Mouse (Mus musculus): Measurements from ENCODE around the gene Trappc12.

The Trappc12 gene

DNA sequence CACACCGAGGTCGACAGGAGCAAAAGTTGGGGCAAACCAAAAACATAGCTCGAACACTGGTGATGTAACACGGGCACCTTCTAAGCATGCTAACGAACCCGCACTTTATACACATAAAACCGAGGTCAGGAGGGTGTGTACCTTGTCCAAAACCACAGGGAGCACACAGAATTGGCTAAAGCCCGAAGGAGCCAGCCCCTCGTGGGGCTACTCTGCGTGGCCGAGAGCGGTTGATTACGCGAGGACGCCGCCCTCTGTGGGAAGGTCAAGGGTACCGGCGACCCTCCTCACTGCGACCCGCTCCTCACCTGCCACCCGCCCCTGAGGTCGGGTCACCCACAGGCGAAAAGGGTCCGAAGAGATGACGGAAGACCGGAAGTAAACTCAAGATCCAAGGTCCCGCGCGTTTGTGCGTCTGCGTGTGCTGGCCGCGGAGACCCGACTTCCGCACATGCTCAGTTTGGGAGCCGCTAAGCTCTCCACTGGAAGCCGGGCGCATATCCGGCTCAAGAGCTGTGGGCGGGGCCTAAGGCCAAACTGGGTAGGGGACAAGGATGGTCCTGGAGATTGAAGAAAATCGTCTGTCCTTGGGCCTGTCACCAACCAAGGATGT is at the start of gene Trappc12:
Gene Trappc12, minus strand, starts transcription at position 452 of the 613 bp plus-strand sequence.
- peak; percentile 92 for DNase-seq (ENCODE audit: low read depth)

DNA sequence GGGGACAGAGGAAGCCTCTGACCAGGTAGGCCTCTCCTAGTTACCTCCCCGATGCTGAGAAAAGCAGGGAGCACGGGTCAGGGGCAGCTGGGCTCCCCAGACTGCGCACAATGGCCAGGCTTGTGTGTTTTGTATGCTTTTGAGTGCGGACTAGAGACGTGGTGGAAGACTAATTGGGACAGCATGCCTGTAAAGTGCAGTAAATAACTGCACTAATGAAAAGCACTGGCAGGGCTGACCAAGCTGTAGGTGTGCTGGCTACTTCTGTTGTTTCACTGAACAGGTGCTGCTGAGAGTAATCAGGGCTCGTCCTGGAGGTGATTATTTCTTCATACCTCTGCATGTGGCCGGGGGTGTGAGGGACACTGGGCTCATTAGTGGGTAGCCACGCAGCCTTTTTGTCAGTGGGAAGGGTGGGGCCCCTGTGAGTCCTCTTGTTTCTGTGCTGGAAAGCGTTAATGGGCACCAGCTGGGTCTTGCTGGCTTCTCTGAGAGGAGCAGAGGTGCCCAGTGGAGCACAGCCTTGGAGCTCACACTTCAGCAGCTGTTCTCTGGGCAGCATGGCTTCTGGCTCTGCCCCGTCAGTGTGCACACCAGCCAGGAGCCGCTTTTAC is 49.6 kb upstream of the Trappc12 start:
- DNase-seq (ENCODE audit: low read depth) = no peak

DNA sequence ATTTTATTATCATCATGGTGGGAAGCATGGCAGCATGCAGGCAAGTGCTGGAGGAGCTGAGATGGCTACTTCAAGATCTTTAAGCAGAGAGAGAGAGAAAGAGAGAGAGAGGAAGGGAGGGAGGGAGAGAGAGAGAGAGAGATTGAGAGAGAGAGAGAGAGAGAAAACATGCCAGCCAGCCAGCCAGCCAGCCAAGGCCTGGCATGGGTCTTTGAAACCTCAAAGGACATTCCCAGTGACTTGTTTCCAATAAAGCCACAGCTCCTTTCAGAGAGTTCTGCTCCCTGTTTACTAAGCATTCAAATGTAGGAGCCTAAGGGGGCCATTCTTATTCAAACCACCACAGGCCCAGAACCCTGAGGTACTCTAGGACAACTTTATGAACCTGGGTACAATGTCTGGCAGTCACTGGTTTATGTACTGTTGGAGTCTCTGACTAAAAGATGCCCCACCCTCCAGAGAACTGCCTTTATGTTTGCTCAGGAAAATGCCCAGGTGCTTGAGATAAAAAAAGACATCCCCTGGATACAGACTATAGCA is 46.7 kb upstream of the Trappc12 start:
- DNase-seq (ENCODE audit: low read depth) = no peak

DNA sequence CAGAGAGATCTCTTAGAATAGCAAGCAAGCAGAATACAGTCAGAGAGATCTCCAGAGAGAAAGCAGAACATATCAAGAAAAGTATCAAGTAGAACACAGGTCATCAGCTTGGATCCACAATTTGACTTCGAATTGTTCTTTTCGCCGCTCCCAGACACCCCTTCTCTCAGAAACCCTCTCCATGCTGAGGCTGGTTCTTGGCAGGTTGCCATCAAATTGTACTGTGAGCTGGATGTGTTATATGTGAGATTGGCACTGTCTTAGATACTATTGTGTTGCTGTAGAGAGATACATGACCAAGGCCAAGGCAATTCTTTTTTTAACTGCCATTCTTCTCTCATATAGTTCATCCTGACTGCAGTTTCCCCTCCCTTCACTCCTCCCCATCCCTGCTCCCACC is 44.8 kb upstream of the Trappc12 start:
- DNase-seq (ENCODE audit: low read depth) = no peak

DNA sequence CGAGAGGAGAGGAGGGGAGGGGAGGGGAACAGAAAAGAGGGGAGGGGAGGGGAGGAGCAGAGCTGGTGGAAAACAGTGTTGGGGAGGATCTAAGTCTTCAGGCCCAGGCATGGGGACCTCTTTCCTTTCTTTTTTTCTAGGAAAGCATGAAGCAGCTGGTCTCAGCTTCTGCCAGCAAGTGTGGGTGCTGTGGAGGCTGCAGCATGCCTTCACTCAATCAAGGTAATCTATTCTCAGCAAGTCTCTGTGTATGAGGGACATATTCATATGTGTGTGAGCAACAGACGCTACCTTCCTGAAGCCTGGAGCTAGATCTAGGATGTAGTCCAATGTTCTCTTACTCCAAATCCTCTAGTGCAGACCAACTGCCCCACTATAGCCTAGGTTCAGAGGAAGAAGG is 43.4 kb upstream of the Trappc12 start:
- DNase-seq (ENCODE audit: low read depth) = no peak

DNA sequence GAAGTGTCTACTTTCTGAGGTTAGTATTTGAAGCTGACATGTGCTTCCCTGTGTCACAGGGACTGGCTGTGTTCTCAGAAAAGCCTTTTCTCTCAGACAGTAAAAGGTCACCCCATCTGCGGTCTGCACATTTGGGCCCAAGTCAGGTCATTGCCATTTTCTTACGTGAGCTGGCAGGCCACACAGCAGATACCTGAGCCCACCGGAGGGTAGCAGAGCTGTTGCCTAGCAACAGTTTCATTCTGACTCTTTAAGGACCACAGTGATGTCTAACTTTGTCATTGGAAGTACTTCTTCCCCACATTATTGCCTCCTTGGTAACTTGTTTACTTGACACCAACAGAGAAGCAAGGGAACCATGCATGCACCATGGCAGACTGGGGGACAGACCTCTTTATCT is 42.3 kb upstream of the Trappc12 start:
- no peak for DNase-seq (ENCODE audit: low read depth)

DNA sequence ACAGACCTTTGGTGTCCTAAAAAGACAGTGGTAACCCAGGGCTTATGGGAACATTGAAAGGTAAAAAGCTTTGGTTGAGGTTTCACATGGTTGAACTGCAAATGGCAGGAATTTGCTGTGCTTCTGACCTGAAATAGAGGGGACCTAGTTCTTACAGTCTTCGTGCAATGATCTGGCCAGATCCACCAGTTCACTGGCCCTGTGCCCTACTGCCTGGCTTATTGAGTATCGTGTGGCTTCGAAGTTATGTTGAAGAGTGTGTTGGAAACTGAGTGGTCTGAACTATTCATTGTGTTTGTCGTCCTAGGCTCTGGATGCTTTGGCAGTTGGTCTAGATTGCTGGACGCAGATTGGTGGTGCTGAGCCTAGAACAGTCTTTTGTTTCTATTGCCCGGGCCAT is 36.0 kb upstream of the Trappc12 start:
- DNase-seq (ENCODE audit: low read depth) = no peak

DNA sequence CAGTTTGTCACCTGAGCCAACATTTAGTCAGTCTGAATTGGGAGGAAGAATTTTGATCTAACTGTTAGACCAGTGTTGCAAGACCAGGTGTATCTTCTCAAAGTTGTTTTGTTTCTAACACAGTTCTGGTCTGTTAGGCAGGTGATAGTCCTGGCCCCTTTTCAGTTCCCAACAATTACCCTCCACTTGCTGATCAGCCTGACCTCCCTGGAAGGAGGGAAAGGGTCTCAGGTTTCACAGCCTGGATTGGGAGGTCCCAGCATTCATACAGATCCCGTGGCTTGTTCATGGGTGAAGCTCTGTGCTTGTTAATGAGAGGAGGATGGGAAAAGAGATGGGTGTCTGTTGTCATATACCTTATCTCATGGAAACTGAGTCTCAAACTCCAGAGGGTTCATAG is 35.0 kb upstream of the Trappc12 start:
- no peak for DNase-seq (ENCODE audit: low read depth)

DNA sequence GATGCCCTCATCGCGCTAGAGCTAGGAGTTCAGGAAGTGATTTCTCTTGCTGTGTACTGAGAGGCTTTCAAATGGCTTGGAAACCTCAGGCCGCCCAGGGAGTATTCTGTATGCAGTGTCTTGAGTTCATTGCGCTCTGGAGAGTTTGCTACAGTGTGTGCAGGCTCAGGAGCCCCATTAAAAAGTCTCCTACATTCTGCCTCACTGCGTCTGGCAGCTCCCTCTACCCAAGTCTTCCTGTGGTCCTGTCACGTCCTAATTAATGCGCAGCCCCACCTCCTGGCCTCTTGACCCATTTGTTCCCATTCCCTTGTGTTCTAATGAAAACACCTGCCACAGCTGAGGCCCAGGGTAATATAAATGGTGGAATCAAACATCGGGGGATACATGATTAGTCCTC is 34.6 kb upstream of the Trappc12 start:
- DNase-seq (ENCODE audit: low read depth) = no peak

DNA sequence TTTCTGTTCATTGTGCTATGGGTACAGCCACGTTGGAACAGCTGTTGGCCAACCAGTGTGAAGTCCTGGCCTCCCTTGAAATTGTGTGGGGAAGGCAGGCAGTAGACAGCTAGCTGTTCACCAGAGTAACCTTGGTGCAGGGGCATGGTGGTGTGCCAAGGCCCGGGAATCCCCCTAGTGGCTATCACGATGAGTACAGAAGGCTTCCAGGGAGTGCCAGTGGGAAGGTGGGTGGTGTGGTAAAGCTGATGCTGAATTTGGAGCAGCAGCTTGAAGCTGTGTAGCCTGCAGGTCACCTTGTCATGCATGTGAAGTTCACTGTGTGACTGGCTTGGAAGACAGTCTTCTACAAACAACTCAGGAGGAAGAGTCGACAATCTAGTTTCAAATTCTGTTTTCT is 34.1 kb upstream of the Trappc12 start:
- peak; percentile 54 for DNase-seq (ENCODE audit: low read depth)

DNA sequence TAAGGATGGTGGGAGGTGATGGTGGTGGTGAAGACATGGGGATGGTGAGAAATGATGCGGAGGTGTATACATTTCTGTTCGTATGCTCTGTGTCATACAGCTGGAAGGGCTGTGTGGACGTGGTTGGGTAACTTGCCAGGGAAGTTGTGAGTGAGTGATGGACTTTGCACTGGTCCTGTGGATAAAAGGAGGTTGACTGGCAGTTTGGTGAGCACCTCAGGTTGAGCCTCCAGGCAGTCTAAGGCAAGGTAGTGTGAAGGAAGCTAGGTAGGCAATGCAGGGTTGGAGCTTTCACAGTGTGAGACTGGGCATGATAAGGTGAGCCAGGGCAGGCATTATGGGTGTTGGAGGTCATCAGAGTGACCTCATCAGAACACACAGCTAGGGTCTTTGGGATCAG is 32.4 kb upstream of the Trappc12 start:
- DNase-seq (ENCODE audit: low read depth) = no peak

DNA sequence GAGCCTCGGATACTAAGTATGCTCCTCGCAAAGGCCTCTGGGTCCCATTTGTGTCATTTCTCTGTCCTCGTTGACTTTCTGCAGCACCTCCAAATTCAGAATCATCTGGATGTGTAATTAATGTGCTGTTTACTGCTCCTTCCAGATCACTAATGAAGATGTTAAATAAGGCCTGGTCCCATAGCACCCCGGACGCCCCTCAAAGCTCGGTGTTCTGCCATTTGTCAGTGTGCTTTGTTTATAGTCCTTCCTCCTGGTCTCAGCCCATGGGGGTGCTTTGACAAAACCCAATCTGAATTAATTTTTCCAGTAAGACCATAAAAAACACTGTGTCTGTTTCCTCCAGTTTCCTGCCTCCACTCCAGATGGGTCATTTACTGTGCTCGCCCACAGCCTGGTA is 29.9 kb upstream of the Trappc12 start:
- no peak for DNase-seq (ENCODE audit: low read depth)

DNA sequence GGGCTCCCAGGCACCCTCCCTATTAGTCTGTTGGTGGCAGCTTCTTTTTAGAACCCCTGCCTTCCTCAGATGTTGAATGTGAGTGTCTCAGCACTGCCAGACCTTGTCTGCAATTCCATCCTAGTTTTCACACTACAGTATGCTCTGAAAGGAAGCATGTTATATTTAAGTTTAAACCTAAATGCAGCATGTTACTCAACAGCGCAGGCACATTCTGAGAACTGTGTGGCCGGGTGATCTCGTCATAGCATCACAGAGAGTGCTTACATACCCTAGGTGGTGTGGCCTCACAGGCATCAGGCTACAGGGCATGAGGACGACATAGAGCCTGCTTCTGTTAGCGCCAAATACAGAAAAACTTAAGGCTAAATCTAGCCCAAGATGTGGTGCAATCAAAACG is 25.4 kb upstream of the Trappc12 start:
- no peak for DNase-seq (ENCODE audit: low read depth)

DNA sequence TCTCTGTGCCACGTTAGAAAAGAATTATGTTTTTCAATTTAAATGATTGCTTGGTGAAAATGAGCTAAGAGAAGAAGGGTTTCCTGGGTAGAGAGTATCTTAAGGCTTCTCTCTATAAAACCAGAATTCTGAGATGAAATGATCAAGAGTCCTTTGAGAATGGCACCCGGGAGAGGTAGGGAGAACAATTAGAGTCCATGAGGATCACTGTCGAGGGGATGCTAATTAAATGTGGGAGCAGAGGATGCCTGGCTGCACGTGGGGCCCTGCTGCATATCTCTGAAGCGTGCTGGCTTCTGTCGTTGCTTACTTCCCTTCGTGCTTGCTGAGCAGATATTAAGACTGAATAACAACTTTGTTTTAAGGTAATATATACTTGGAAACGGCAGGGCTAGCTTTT is 24.8 kb upstream of the Trappc12 start:
- no peak for DNase-seq (ENCODE audit: low read depth)

DNA sequence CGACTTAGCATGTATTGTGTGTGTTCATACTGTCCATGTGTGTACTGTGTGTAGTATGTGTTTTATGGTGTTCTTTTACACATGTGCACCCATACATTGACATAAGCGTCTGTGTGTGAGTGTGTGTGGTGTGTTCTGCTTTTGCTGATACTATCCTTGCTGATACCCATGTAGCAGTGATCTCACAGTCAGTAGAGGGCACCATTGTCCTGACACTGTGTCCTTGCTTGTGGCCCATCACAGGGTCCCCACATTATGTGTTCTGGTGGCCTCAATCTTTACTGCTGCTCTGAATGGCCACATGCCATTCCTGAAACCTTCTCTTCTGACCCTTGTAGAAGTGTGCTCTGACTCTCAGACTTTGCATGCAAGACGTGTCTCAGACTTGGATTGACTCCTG is 23.5 kb upstream of the Trappc12 start:
- DNase-seq (ENCODE audit: low read depth) = no peak

DNA sequence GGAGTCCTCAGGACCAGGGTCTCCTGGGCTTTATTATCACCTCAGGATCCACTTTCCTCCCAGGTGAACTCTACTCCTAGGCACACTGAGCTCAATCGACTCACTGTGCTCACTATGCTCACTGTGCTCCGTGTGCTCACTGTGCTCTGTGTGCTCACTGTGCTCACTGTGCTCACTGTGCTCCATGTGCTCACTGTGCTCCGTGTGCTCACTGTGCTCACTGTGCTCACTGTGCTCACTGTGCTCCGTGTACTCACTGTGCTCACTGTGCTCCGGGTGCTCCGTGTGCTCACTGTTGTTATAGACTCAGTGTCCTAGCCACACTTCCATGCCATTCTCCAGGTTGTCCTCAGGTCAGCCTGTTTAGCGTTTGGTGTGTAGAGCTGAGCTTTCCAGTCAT is 19.7 kb upstream of the Trappc12 start:
- DNase-seq (ENCODE audit: low read depth) = no peak

DNA sequence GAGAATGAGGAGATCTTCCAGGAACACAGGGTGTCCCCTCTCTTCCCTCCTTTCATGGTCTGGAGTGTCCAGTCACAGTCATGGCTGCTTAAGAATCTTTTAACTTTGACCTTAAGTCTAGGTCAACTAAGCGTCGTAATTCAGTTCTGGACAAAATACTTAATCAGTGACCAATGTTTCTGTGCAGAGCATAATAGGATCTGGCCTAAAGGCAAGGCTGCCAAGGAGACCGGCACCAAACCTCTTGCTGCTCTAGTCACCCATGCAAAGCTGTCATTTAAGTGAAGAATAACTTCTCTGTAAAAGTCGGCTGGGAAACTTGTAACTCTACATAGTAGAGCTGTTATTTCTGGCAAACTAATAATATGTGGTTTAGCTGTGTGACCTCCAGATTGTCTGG is 5.7 kb upstream of the Trappc12 start:
- no peak for DNase-seq (ENCODE audit: low read depth)

DNA sequence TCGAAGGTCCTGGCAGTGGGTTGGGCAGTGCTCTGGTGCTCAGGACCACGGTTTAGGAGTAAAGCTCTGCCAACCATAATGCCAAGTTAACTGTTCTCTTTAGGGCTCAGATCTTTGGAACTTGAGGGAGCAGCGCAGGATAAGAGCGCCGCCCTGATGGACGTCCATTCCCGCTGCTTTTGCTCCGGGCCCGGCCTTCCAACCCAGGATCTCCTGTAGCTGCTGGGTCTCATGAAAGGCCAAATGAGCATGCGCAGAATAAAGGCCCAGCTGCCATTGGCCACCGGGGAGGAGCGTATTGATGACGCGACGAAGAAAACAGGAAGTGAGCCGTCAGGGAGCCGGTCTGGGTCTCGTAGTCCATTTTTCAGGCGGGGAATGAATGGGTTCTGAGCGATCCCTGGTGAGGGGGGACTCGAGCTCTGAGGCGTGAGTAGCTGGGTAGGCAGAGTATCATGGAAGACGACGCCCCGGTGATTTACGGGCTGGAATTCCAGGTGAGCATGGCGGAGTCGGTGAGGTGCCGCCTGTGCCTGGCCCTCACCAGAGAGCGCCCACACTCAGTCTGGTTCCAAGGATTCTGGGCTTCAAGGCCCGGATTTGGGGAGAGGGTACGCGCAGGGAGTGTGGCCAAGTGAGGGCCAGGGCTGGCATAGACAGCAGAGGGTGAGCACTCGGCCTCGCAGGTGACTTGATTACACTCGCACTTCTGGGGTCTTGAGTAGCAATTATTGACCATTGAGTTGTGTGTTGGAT is 1.4 kb upstream of the Trappc12 start, which contains the start of gene Eipr1:
Gene Eipr1, plus strand, starts transcription at position 296 of the 756 bp plus-strand sequence.
- DNase-seq (ENCODE audit: low read depth) = peak; percentile 97

DNA sequence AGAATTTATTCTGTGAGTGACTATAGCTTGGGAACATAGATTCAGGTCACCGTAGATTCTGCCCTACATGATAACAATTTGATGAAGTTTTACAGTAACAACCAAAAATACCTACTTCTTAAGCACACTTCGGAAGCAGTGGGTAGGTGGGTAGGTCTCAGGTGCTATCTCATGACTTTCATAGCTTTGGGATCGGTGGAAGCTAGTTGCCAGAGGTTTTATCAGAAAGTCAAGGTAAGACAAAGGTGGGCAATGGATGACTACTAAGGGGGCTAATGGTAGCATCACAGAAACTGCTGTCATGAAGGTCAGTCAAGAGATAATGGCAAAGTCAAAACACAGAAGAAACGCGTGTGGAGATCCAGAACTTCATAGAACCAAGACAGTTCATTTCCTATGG is 604 bp upstream of the Trappc12 start:
- DNase-seq (ENCODE audit: low read depth) = no peak

DNA sequence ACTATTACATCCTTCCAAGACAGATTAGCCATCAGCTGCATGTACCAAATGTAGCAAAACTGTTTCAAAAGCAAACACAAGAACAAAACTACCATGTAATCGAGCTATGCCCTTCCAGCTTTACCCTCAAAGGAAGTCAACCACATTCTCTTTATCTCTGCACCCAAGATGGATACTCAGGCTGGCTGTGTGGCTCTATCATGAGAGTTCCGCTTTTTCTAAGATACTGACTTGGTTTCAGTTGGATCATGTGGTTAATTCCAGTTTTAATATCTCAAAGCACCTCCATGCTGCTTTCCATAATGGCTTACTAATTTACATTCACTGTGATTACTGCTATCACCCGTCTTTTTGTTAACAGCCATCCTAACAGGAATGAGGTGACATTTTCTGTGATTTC is 6.9 kb downstream of the Trappc12 start:
- no peak for DNase-seq (ENCODE audit: low read depth)

DNA sequence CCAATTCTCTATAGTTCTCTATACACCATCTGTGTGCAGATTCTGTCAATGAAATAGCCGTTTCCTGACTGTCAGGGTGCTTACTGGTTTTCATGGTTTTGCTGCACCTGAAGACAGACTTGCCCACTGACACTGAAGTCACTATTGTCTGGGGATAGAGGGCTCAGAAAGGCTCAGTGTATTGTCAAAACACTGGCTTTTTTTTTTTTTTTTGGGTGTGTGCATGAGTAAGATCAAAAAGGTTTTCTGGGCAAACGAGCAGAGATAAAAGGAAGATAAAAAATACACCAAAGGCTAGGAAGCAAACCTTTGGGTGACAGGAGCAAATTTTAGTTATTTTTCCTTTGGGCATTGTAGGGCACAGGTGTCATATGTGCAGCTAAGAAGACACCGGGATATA is 15.0 kb downstream of the Trappc12 start:
- no peak for DNase-seq (ENCODE audit: low read depth)

DNA sequence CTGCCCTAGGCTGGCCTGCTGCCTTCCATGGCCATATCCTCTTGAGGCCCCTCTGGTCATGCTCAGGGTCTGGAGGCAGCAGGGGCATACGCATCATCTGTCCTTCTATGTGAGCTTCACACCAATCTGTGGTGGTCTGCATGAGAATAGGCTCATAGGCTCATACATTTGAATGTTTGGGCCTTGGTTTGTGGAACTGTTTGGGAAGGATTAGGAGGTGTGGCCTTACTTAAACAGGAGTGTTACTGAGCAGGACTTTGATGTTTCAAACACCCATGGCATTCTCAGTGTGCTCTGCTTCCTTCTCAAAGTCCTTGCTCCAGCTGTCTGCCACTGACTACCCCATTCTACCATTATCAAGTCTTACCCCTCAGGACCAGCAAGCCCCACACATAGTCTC is 16.0 kb downstream of the Trappc12 start:
- no peak for DNase-seq (ENCODE audit: low read depth)

Data from 416B (cell line).